Comparison of ENCODE assay signal across 9 mouse cellular contexts in genomic region chr5:113724446-113724845, GRCm38 (mm10). TPM values are rescaled to one million over a fixed set of nuclear protein-coding genes. Genes with fewer than 3 reads are reported as not detected.
DNase-seq lines count a peak whose midpoint lies in the region; TF ChIP-seq lines count a peak whose summit lies in the region.
"Had no signal": no experiment of that assay in that cellular context is flagged by ENCODE, and none has a peak within 500 bp of the region (broad histone marks: within the 10 kb centered on the region; RNA-seq: fewer than 3 reads in every experiment).

Gene 1700069L16Rik (minus strand): TSS chr5:113724772.

- no peak within 1 kb of the TSS for H3K4me3 ChIP-seq in forebrain, embryonic 10.5 days
- no peak within 1 kb of the TSS for H3K4me3 ChIP-seq in lung, adult 2 months (replicated peaks; ENCODE audit: extremely low read depth, low read depth, low read length)
- H3K4me3 ChIP-seq in olfactory bulb, adult 2 months (ENCODE audit: insufficient read depth, low read depth, low read length) = no peak within 1 kb of the TSS
- H3K4me3 ChIP-seq: embryonic facial prominence, embryonic 15.5 days had no signal

- 0 out of 2 replicates have a peak, but pooled peaks cover 9% of the 10 kb centered on the region for H3K27me3 ChIP-seq in forebrain, embryonic 10.5 days (ENCODE audit: poor library complexity, severe bottlenecking)
- H3K27me3 ChIP-seq: embryonic facial prominence, embryonic 15.5 days had no signal

- TF ChIP-seq POLR2A in brain, embryonic 14.5 days (IDR thresholded peaks at IDR 0.05; ENCODE audit: borderline replicate concordance, extremely low read depth, insufficient read depth, insufficient read length, poor library complexity, severe bottlenecking) = no peak
- no peak for TF ChIP-seq POLR2A in lung, adult 2 months (IDR thresholded peaks at IDR 0.05; ENCODE audit: borderline replicate concordance, extremely low read depth, low read depth, low read length)
- TF ChIP-seq POLR2A in olfactory bulb, adult 2 months (IDR thresholded peaks at IDR 0.05; ENCODE audit: insufficient read depth, low read depth, low read length) = no peak

- DNase-seq in CD4-positive helper T cell, adult 2 months (ENCODE audit: low read depth, low spot score) = peak; percentile 67
- peak; percentile 89 for DNase-seq in brain, embryonic 14.5 days (ENCODE audit: low read depth)
- DNase-seq in forebrain, embryonic 10.5 days (ENCODE audit: extremely low spot score, low spot score) = peak; percentile 85
- peak; percentile 85 to 90 for DNase-seq in heart, postnatal 10 days
- peak; percentile 75 to 90 for DNase-seq in kidney, postnatal 36 days
- peak; percentile 76 for DNase-seq in lung, adult 2 months
- peak; percentile 34 to 75 for DNase-seq in thymus, postnatal 10 days (ENCODE audit: low spot score in 2 of 2)

- no peaks in the 10 kb centered on the region for H3K9me3 ChIP-seq in forebrain, embryonic 10.5 days

- H3K27ac ChIP-seq in forebrain, embryonic 10.5 days = no peak within 1 kb of the TSS
- no peak within 1 kb of the TSS for H3K27ac ChIP-seq in olfactory bulb, adult 2 months (ENCODE audit: insufficient read depth, low read depth, low read length)
- H3K27ac ChIP-seq: embryonic facial prominence, embryonic 15.5 days had no signal

- TF ChIP-seq CTCF in brain, embryonic 14.5 days (IDR thresholded peaks at IDR 0.05; ENCODE audit: borderline replicate concordance, extremely low read depth, insufficient read depth, insufficient read length) = peak; percentile 93
- peak; percentile 84 for TF ChIP-seq CTCF in lung, adult 2 months (IDR thresholded peaks at IDR 0.05; ENCODE audit: insufficient read depth, low read length)
- peak; percentile 94 for TF ChIP-seq CTCF in olfactory bulb, adult 2 months (IDR thresholded peaks at IDR 0.05; ENCODE audit: insufficient read depth, low read depth, low read length)

- peaks cover 10% of the 10 kb centered on the region for H3K4me1 ChIP-seq in forebrain, embryonic 10.5 days
- no peaks in the 10 kb centered on the region for H3K4me1 ChIP-seq in lung, adult 2 months (ENCODE audit: control insufficient read depth, insufficient read depth, low read length)
- peaks cover 6% of the 10 kb centered on the region; the same call in 1 of the 2 replicates for H3K4me1 ChIP-seq in olfactory bulb, adult 2 months (ENCODE audit: control insufficient read depth, insufficient read depth, low read length)
- H3K4me1 ChIP-seq: embryonic facial prominence, embryonic 15.5 days had no signal

- H3K36me3 ChIP-seq in forebrain, embryonic 10.5 days (replicated peaks) = no peaks in the 10 kb centered on the region
- H3K36me3 ChIP-seq: embryonic facial prominence, embryonic 15.5 days had no signal

- intact Hi-C loops in heart, postnatal 10 days (cut with DNase I) = loop anchor here (1.0 to 5.0 kb wide), 4 partner anchors 62 to 358 kb away; no protein-coding TSS in a partner anchor

- WGBS in forebrain, embryonic 10.5 days = 7% methylated on average over 15 of the region's 15 CpGs
- WGBS in lung, adult 2 months = 4% methylated on average over 15 of the region's 15 CpGs
- WGBS in olfactory bulb, adult 2 months = 3% methylated on average over 15 of the region's 15 CpGs

RNA-seq across cellular contexts. Expression of gene 1700069L16Rik, which starts in this region (rescaled TPM):
- polyA plus RNA-seq in brain, embryonic 14.5 days (2012; rRNA removed) = not detected in 2 replicates
- not detected in 2 replicates for polyA plus RNA-seq in forebrain, embryonic 10.5 days (2016; fragmentation: Nextera tagmentation; extraction: Ambion mirVana)
- not detected for total RNA-seq in heart, postnatal 10 days (2021)
- not detected in 2 replicates for polyA plus RNA-seq in lung, adult 2 months (2012; rRNA removed)
- not detected in 2 replicates for polyA plus RNA-seq in olfactory bulb, adult 2 months (2012; ENCODE audit: insufficient read depth, insufficient read length, low replicate concordance, missing spikeins)
- polyA plus RNA-seq: embryonic facial prominence, embryonic 15.5 days had no signal

Comparison
In these comparisons a context has a peak if more than half of its experiments do, and no peak if none do; other contexts are left out.
1. Peak in DNase-seq in brain, embryonic 14.5 days; RNA of the gene not detected or under 1 TPM.
2. Peak in DNase-seq in forebrain, embryonic 10.5 days; RNA of the gene not detected or under 1 TPM.
3. Peak in DNase-seq in heart, postnatal 10 days; RNA of the gene not detected or under 1 TPM.
4. Peak in DNase-seq in lung, adult 2 months; RNA of the gene not detected or under 1 TPM.